Mouse (Mus musculus) liver, adult 2 months (tissue): ENCODE data around the gene Cnga1. TPM values are rescaled to one million over a fixed set of nuclear protein-coding genes. Genes with fewer than 3 reads are reported as not detected.

Experiments used
- DNase-seq: peaks from one replicate; pipeline ENCODE4 v3.0.0-alpha.2; 2011; ENCODE audit warnings: low read depth, low spot score; ENCODE audit errors: extremely low read depth
- H3K27ac ChIP-seq: fragments of 200-500 bp; replicated peaks from 2 replicates; pipeline ENCODE4 v1.5.1; 2012; ENCODE audit warnings: low read depth, mild to moderate bottlenecking, control low read depth, inconsistent platforms, low read length; ENCODE audit not compliant: insufficient read depth
- H3K27me3 ChIP-seq: fragments of 200-500 bp; 2 replicates; pipeline ENCODE4 v1.6.1; 2012; ENCODE audit warnings: mild to moderate bottlenecking, moderate library complexity, low read length, inconsistent platforms; ENCODE audit not compliant: control insufficient read depth, insufficient read depth
- H3K36me3 ChIP-seq: fragments of 200-500 bp; 2 replicates; pipeline ENCODE4 v1.6.1; 2012; ENCODE audit warnings: low read length, inconsistent platforms; ENCODE audit not compliant: control insufficient read depth, insufficient read depth
- H3K4me1 ChIP-seq: fragments of 200-500 bp; 2 replicates; pipeline ENCODE4 v1.6.1; 2011; ENCODE audit warnings: low read length; ENCODE audit not compliant: control insufficient read depth, insufficient read depth
- H3K4me3 ChIP-seq: fragments of 200-500 bp; 2 replicates; pipeline ENCODE4 v1.5.1; 2011; ENCODE audit warnings: low read depth, mild to moderate bottlenecking, control low read depth, low read length, moderate library complexity; ENCODE audit not compliant: insufficient read depth
- H3K79me2 ChIP-seq: fragments of 200-500 bp; 2 replicates; pipeline ENCODE4 v1.6.1; 2012; ENCODE audit warnings: inconsistent platforms, mild to moderate bottlenecking, low read length, moderate library complexity; ENCODE audit not compliant: control insufficient read depth, insufficient read depth
- H3K9ac ChIP-seq: fragments of 200-500 bp; 2 replicates; pipeline ENCODE4 v1.6.1; 2012; ENCODE audit warnings: low read depth, mild to moderate bottlenecking, control low read depth, inconsistent platforms, low read length
- CTCF ChIP-seq: fragments of 200-500 bp; IDR thresholded peaks from 2 replicates; pipeline ENCODE4 v1.5.1; 2011; ENCODE audit warnings: low read depth, low read length, control low read depth
- POLR2A ChIP-seq: fragments of 200-500 bp; IDR thresholded peaks from 2 replicates; pipeline ENCODE4 v1.6.1; 2011; ENCODE audit warnings: low read length, control low read depth; ENCODE audit not compliant: insufficient read depth; ENCODE audit errors: extremely low read depth
- WGBS: fragments of 180-500 bp; shearing (Covaris S2); methylation state at CpG from one replicate; pipeline ENCODE4 v1.1.7; 2018; 5-methylcytosine and 5-hydroxymethylcytosine counted together
- polyA plus RNA-seq: library from polyadenylated mRNA; depleted of rRNA; stranded (reverse); fragments of >200 nt; gene quantifications from 2 replicates; pipeline ENCODE4 v1.2.3, GENCODE M21; 2012
- total RNA-seq: library from RNA; depleted of rRNA; stranded (reverse); fragments of >200 nt; gene quantifications from 2 replicates; pipeline ENCODE4 v1.2.3, GENCODE M21; 2014

Gene Cnga1
- total and polyA plus RNA-seq, 2 experiments, result not detected

DNA sequence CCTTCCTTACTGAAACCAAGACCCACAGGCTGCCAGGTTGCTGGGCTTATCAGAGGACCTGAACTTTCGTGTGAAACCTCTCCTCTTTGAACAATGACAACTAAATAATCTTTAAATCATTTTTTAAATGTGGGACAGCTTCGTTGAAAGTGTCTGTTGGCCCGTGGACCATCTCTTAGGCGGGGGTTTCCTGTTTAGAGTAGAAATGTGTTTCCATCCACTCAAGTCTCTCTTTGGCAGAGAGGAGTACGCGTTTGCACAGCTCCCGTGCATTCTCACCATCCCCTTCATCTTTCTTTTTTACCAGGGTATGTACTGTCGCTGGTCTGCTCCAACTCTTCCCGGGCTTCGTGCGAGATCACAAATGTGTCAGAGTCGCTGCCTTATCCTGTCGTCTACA lies 14.3 kb upstream of the Cnga1 start:
- no peaks in the 10 kb centered on the region for H3K36me3 ChIP-seq
- 90% methylated on average over 13 of the region's 13 CpGs for WGBS
- TF ChIP-seq CTCF (no peak), POLR2A (no peak)
- H3K9ac ChIP-seq, result no peak overlapping the region
- H3K27ac ChIP-seq, result no peak overlapping the region
- H3K79me2 ChIP-seq, result no peaks in the 10 kb centered on the region
- no peak overlapping the region for H3K4me3 ChIP-seq
- peaks cover 5% of the 10 kb centered on the region for H3K4me1 ChIP-seq
- no peak for DNase-seq
- no peaks in the 10 kb centered on the region for H3K27me3 ChIP-seq

DNA sequence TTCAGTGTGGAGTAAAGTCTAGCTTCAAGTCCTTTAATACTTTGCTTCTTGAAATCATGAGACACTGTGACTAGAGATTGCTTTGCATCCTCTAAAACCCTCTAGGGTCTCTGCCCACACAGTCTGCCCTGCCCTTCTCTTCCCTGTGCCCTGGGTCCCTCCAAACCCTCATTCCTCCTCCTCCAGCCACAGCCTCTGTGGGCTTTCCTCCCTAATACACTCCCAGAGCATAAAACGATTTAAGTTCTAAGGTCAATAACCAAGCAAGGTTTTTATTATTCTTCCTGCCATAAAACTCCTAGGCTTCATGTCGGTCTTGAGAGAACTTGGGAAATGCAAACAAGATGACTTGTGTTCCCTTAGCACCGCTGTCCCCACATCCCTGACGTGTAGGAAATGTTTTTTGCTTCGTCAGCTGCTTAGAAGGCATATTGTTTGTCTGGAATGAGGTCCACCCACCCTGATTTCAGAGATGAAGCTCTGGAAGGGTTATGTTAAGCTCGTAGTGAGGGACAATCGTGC lies 12.3 kb upstream of the Cnga1 start:
- Histone ChIP-seq H3K27ac (no peak overlapping the region), H3K4me3 (no peak overlapping the region), H3K27me3 (no peaks in the 10 kb centered on the region), H3K9ac (no peak overlapping the region), H3K36me3 (no peaks in the 10 kb centered on the region), H3K4me1 (peaks cover 13% of the 10 kb centered on the region), H3K79me2 (no peaks in the 10 kb centered on the region)
- 58% methylated on average over 7 of the region's 7 CpGs for WGBS
- TF ChIP-seq POLR2A, result no peak
- DNase-seq, result no peak

DNA sequence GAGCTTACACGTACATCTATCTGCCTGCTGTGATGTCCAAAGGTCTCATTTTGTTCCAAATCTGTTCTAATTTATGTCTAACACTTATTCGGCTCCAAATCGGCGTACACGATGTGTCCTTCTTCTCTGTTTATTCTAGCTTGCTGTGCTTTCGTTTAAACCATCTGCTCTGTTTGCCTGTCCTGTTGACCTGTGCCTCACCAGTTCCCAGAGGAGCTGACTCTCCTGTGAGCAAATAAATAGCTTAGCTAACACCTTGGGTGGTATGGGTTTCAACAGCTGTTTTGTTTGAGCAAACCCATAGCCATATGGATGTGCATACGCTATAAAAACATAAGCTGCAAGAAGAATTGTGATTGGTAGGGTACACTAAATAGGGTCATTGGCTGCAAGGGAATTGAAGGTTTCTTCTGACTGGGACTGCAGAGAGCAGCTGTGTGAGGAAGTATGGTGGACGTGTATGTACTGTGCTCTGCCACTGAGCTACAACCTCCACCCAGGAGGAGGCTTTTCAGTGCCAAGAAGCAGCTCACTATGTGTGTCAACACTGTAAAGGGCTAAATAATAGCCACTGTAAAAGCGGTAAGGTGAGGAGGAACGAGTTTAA lies 9.1 kb upstream of the Cnga1 start:
- Histone ChIP-seq H3K36me3 (no peaks in the 10 kb centered on the region), H3K27me3 (no peaks in the 10 kb centered on the region), H3K4me3 (no peak overlapping the region), H3K4me1 (peaks cover 18% of the 10 kb centered on the region), H3K9ac (no peak overlapping the region), H3K79me2 (no peaks in the 10 kb centered on the region), H3K27ac (peak overlapping the region; percentile 59; the same call in 1 of the 2 replicates)
- TF ChIP-seq CTCF (no peak), POLR2A (no peak)
- DNase-seq, result peak; percentile 94
- 23% methylated on average over 10 of the region's 10 CpGs for WGBS

DNA sequence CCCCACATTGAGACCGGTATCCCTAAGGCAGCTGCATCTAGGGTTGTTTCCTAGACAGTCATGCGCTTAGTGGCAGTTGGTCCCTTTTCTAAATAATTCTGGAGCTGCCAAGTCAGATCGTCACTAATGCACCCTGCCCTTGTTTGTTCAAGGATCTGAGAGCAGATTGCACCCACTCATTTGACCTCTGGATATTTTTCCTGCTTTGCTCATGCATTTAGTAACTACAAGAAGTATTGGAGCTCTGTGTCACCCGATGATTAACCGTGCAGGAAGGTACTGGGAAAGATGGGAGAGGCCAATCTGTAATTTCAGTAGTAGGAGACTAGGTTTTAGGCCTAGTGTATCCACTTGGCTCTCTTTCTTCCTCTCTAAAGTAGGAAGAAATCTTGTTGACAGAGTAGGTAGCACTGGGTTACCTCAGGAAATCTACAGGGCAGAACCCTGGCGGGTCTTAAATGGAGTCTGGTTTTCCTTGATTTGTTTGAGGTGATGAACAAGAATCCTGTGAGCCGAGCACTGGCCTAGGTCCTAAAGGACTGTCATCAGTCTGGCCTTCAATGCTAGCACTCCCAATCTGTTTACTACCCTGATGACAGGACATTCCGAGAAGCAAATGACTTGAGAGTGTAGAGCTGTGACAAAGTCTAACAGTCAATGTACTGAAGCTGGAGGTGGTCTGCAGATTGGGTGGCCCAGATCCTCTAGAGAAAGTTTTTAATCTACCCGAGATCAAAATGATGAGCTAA lies 5.1 kb upstream of the Cnga1 start:
- DNase-seq, result peak; percentile 99
- Histone ChIP-seq H3K79me2 (no peaks in the 10 kb centered on the region), H3K27me3 (no peaks in the 10 kb centered on the region), H3K4me1 (peaks cover 18% of the 10 kb centered on the region), H3K9ac (0 out of 2 replicates have a peak overlapping the region, but pooled peaks have one; percentile 3), H3K36me3 (no peaks in the 10 kb centered on the region), H3K27ac (peak overlapping the region; percentile 60), H3K4me3 (no peak overlapping the region)
- WGBS, result 27% methylated on average over 9 of the region's 9 CpGs
- no peak for TF ChIP-seq CTCF
- no peak for TF ChIP-seq POLR2A

DNA sequence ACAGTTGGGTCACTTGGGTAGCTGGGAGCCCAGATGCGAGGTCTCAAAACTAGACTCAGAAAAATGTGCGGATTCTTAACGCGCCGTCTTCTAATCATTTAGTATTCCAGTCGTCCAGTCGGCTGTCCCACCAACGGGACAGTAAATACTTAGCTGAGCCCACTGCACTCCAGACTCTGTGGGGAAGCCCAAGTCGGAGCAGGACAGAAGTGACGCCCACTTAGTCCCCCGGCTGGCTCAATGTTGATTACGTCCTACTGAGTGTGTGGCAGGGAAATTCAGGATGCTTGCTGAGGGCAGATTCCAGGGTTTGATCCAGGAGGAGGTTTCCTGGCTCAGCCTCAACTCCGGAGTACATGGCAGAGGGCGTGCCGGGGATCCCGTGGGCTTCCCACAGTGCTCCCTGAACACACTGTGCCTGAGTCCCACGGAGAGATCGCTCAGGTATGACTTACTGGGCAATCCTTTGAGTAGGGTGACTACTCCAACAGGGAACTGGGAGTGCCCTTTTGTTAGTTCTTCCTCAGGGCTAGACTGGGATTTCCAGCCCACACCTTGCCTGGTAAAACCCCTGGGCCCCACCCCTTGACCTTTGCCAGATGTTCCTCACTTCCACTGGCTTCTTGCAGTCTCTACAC lies 4.0 kb upstream of the Cnga1 start:
- DNase-seq, result peak; percentile 43
- WGBS, result 3% methylated on average over 18 of the region's 18 CpGs

DNA sequence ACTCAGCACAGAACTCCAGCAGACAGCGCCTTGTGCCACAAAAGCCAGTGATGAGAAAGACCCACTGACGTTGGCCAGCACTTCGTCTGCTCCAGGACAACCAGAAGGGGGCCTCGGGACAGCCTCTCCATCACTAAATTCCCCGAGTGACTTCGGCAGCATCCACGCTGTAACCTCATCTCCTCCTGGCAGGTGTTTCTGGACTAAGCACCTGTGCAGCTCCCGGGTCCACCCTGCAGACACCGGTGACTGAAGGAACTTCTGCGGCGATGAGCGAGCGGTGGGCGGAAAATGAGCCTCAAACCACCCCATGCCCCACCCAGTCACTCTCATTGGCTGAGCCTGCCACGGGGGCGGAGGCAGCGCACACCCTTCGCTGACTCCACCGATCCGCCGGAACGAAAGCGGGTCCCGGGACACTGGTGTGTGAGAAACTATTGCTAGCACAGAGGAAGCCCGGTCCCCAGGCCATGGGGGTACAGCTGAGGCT lies 3.4 kb upstream of the Cnga1 start, which contains the start of gene Nipal1:
Nipal1 (plus strand) TSS at position 378 of the 490 bp plus-strand sequence.
- peak; percentile 53 for DNase-seq
- 0 out of 2 replicates have a peak, but pooled peaks have one; percentile 36 for TF ChIP-seq POLR2A
- TF ChIP-seq CTCF, result peak; percentile 33
- Histone ChIP-seq H3K79me2 (no peaks in the 10 kb centered on the region), H3K4me1 (peaks cover 7% of the 10 kb centered on the region), H3K9ac (peak within 1 kb of the TSS; percentile 70), H3K4me3 (peak within 1 kb of the TSS; percentile 69), H3K27me3 (no peaks in the 10 kb centered on the region), H3K27ac (no peak within 1 kb of the TSS; the same call in 1 of the 2 replicates), H3K36me3 (no peaks in the 10 kb centered on the region)
- WGBS, result 1% methylated on average over 25 of the region's 25 CpGs

More for the DNA sequence above, 4.0 kb upstream of the Cnga1 start:
- Histone ChIP-seq H3K27ac (no peak overlapping the region; the same call in 1 of the 2 replicates), H3K79me2 (no peaks in the 10 kb centered on the region), H3K4me1 (peaks cover 12% of the 10 kb centered on the region), H3K9ac (peak overlapping the region; percentile 70), H3K4me3 (peak overlapping the region; percentile 69), H3K27me3 (no peaks in the 10 kb centered on the region), H3K36me3 (no peaks in the 10 kb centered on the region)
- TF ChIP-seq CTCF (no peak), POLR2A (no peak)
